Mouse (Mus musculus) retina, adult 2 months (tissue): ENCODE measurements around the gene Ccser1.
"Not testable (repeated sequence)": the region's sequence is repeated elsewhere in the genome, so short reads cannot be mapped to it uniquely, and the experiment has no call there.

ENCODE experiments used
- DNase-seq: peaks from one replicate; pipeline ENCODE4 v3.0.0-alpha.2; 2012; ENCODE audit warnings: low read depth, low spot score

Ccser1 gene

GRCm38 (mm10) chr6:62014374-62014773 is 834.2 kb downstream of the Ccser1 start:
- DNase-seq: no peak

- DNase-seq: no peak
These were observed 864.3 kb downstream of the Ccser1 start for GRCm38 (mm10) chr6:62044454-62044853.

- DNase-seq: not testable (repeated sequence)
These were observed 864.9 kb downstream of the Ccser1 start for GRCm38 (mm10) chr6:62045042-62045441.

GRCm38 (mm10) chr6:62055276-62055675 is 875.2 kb downstream of the Ccser1 start:
- DNase-seq: no peak

GRCm38 (mm10) chr6:62066363-62067023 is 886.4 kb downstream of the Ccser1 start:
- DNase-seq: no peak

GRCm38 (mm10) chr6:62067024-62067380 is 886.9 kb downstream of the Ccser1 start:
- DNase-seq: no peak

- DNase-seq: no peak
These were observed 925.3 kb downstream of the Ccser1 start for GRCm38 (mm10) chr6:62105464-62105863.

- no peak for DNase-seq
These were observed 952.4 kb downstream of the Ccser1 start for GRCm38 (mm10) chr6:62132531-62132930.

GRCm38 (mm10) chr6:62160320-62160719 is 980.2 kb downstream of the Ccser1 start:
- DNase-seq: no peak

GRCm38 (mm10) chr6:62162596-62162995 is 982.5 kb downstream of the Ccser1 start:
- DNase-seq: no peak

GRCm38 (mm10) chr6:62163826-62164225 is 983.7 kb downstream of the Ccser1 start:
- no peak for DNase-seq

- no peak for DNase-seq
These were observed 1016.5 kb downstream of the Ccser1 start for GRCm38 (mm10) chr6:62196496-62197188.

GRCm38 (mm10) chr6:62198768-62199167 is 1018.6 kb downstream of the Ccser1 start:
- no peak for DNase-seq

- no peak for DNase-seq
These were observed 1024.9 kb downstream of the Ccser1 start for GRCm38 (mm10) chr6:62205013-62205412.

- no peak for DNase-seq
These were observed 1041.7 kb downstream of the Ccser1 start for GRCm38 (mm10) chr6:62221856-62222255.

GRCm38 (mm10) chr6:62263899-62264298 is 1083.8 kb downstream of the Ccser1 start:
- no peak for DNase-seq

GRCm38 (mm10) chr6:62264525-62264924 is 1084.4 kb downstream of the Ccser1 start:
- DNase-seq: no peak

GRCm38 (mm10) chr6:62281256-62281655 is 1101.1 kb downstream of the Ccser1 start:
- no peak for DNase-seq

- no peak for DNase-seq
These were observed 1121.6 kb downstream of the Ccser1 start for GRCm38 (mm10) chr6:62301576-62302312.

- no peak for DNase-seq
These were observed 1138.5 kb downstream of the Ccser1 start for GRCm38 (mm10) chr6:62318627-62319026.

- no peak for DNase-seq
These were observed 1160.2 kb downstream of the Ccser1 start for GRCm38 (mm10) chr6:62340319-62340718.

GRCm38 (mm10) chr6:62367802-62368201 is 1187.7 kb downstream of the Ccser1 start:
- DNase-seq: no peak
